Mouse (Mus musculus) brain, embryonic 14.5 days (tissue): ENCODE results near the gene Gatc.

Source experiments
- CTCF ChIP-seq: fragments of 200-500 bp; IDR thresholded peaks from 2 replicates; pipeline ENCODE4 v1.5.1; 2012; ENCODE audit warnings: inconsistent platforms, mild to moderate bottlenecking, moderate library complexity, borderline replicate concordance; ENCODE audit not compliant: insufficient read depth, insufficient read length; ENCODE audit errors: extremely low read depth
- POLR2A ChIP-seq: fragments of 200-500 bp; IDR thresholded peaks from 2 replicates; pipeline ENCODE4 v1.6.1; 2012; ENCODE audit warnings: mild to moderate bottlenecking, inconsistent platforms, borderline replicate concordance; ENCODE audit not compliant: poor library complexity, insufficient read depth, insufficient read length, severe bottlenecking; ENCODE audit errors: extremely low read depth

- TF ChIP-seq CTCF (no peak), POLR2A (no peak)
Measured at GRCm38 (mm10) chr5:115362216-115362615, 21.2 kb upstream of the Gatc start.
